Mouse (Mus musculus): Measurements from ENCODE around the gene Slc39a13. TPM values are rescaled to one million over a fixed set of nuclear protein-coding genes. Genes with fewer than 3 reads are reported as not detected.
"Not testable (repeated sequence)": the region's sequence is repeated elsewhere in the genome, so short reads cannot be mapped to it uniquely, and the experiment has no call there.

The Slc39a13 gene
- total and polyA plus RNA-seq, 2 experiments from 2014 or later = 22.7 to 40.3 TPM

GRCm38 (mm10) chr2:91115578-91115970, 45.4 kb upstream of the Slc39a13 start:
- WGBS = 41% methylated on average over 12 of the region's 12 CpGs
- no peak overlapping the region for H3K9ac ChIP-seq (replicated peaks; ENCODE audit: low read length, poor library complexity, severe bottlenecking)
- no peaks in the 10 kb centered on the region for H3K9me3 ChIP-seq (ENCODE audit: low read length)
- H3K27me3 ChIP-seq (ENCODE audit: insufficient read depth, low read length) = no peaks in the 10 kb centered on the region
- H3K4me1 ChIP-seq (ENCODE audit: insufficient read depth, low read length) = 0 out of 2 replicates have a peak, but pooled peaks cover 3% of the 10 kb centered on the region
- DNase-seq (ENCODE audit: low spot score) = no peak
- peak overlapping the region; percentile 23; the same call in 1 of the 2 replicates for H3K4me3 ChIP-seq (ENCODE audit: low read depth, low read length)
- ATAC-seq (ENCODE audit: low FRiP score) = no peak
- TF ChIP-seq CTCF (IDR thresholded peaks at IDR 0.05) = no peak
- no peak overlapping the region for H3K27ac ChIP-seq (ENCODE audit: low read depth, low read length)
- no peaks in the 10 kb centered on the region for H3K36me3 ChIP-seq (ENCODE audit: insufficient read depth, low read length)
- H3K4me2 ChIP-seq (ENCODE audit: low read depth, low read length, poor library complexity, severe bottlenecking) = peak overlapping the region; percentile 47

DNA sequence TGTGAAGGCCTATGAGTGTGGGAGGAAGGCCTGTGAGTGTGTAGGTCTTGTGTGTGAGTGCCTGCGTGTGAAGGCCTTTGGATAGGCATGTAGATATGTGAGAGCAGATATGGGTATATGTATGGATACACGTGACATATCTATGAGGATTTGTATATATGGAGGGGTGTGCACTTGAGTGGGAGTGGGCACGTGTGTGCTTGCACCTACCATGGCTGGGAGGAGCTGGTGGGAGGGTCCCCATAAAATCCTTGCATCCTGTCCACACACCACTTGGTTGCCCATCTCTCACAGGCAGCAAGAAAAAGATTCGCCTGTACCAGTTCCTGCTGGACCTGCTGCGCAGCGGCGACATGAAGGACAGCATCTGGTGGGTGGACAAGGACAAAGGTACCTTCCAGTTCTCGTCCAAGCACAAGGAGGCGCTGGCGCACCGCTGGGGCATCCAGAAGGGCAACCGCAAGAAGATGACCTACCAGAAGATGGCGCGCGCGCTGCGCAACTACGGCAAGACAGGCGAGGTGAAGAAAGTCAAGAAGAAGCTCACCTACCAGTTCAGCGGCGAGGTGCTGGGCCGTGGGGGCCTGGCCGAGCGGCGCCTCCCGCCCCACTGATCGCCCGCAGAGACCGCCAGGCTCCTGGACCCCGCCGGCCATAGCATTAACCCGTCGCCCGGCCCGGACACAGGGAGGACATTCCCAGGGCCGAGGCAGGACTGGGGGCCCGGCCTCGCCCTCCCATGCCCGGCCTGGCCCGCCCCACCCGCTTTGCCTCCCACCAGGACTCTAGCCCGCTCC, 44.8 kb upstream of the Slc39a13 start:
- peak; percentile 54 for ATAC-seq (ENCODE audit: low FRiP score)
- no peak overlapping the region for H3K9ac ChIP-seq (replicated peaks; ENCODE audit: low read length, poor library complexity, severe bottlenecking)
- no peak overlapping the region for H3K27ac ChIP-seq (ENCODE audit: low read depth, low read length)
- H3K4me2 ChIP-seq (ENCODE audit: low read depth, low read length, poor library complexity, severe bottlenecking) = peak overlapping the region; percentile 47
- no peaks in the 10 kb centered on the region for H3K9me3 ChIP-seq (ENCODE audit: low read length)
- DNase-seq (ENCODE audit: low spot score) = peak; percentile 78
- H3K4me1 ChIP-seq (ENCODE audit: insufficient read depth, low read length) = 0 out of 2 replicates have a peak, but pooled peaks cover 3% of the 10 kb centered on the region
- H3K27me3 ChIP-seq (ENCODE audit: insufficient read depth, low read length) = no peaks in the 10 kb centered on the region
- 8% methylated on average over 35 of the region's 42 CpGs for WGBS
- H3K36me3 ChIP-seq (ENCODE audit: insufficient read depth, low read length) = no peaks in the 10 kb centered on the region
- TF ChIP-seq CTCF (IDR thresholded peaks at IDR 0.05) = peak; percentile 84
- peak overlapping the region; percentile 23; the same call in 1 of the 2 replicates for H3K4me3 ChIP-seq (ENCODE audit: low read depth, low read length)

GRCm38 (mm10) chr2:91113852-91114251, 43.6 kb upstream of the Slc39a13 start:
- ATAC-seq (ENCODE audit: low FRiP score) (no peak), DNase-seq (ENCODE audit: low spot score) (no peak)
- Histone ChIP-seq H3K4me1 (ENCODE audit: insufficient read depth, low read length) (0 out of 2 replicates have a peak, but pooled peaks cover 3% of the 10 kb centered on the region), H3K27me3 (ENCODE audit: insufficient read depth, low read length) (no peaks in the 10 kb centered on the region), H3K4me3 (ENCODE audit: low read depth, low read length) (no peak overlapping the region), H3K27ac (ENCODE audit: low read depth, low read length) (no peak overlapping the region), H3K36me3 (ENCODE audit: insufficient read depth, low read length) (no peaks in the 10 kb centered on the region), H3K9me3 (ENCODE audit: low read length) (no peaks in the 10 kb centered on the region), H3K4me2 (ENCODE audit: low read depth, low read length, poor library complexity, severe bottlenecking) (no peak overlapping the region), H3K9ac (replicated peaks; ENCODE audit: low read length, poor library complexity, severe bottlenecking) (no peak overlapping the region)
- no peak for TF ChIP-seq CTCF (IDR thresholded peaks at IDR 0.05)
- WGBS = 76% methylated on average over 6 of the region's 6 CpGs

- WGBS = 80% methylated on average over 10 of the region's 10 CpGs
- no peak overlapping the region for H3K27ac ChIP-seq (ENCODE audit: low read depth, low read length)
- H3K4me2 ChIP-seq (ENCODE audit: low read depth, low read length, poor library complexity, severe bottlenecking) = no peak overlapping the region
- H3K9ac ChIP-seq (replicated peaks; ENCODE audit: low read length, poor library complexity, severe bottlenecking) = no peak overlapping the region
- H3K36me3 ChIP-seq (ENCODE audit: insufficient read depth, low read length) = no peaks in the 10 kb centered on the region
- no peak for TF ChIP-seq CTCF (IDR thresholded peaks at IDR 0.05)
- no peak overlapping the region for H3K4me3 ChIP-seq (ENCODE audit: low read depth, low read length)
- ATAC-seq (ENCODE audit: low FRiP score) (no peak), DNase-seq (ENCODE audit: low spot score) (no peak)
- H3K4me1 ChIP-seq (ENCODE audit: insufficient read depth, low read length) = 0 out of 2 replicates have a peak, but pooled peaks cover 3% of the 10 kb centered on the region
- H3K9me3 ChIP-seq (ENCODE audit: low read length) = no peaks in the 10 kb centered on the region
- no peaks in the 10 kb centered on the region for H3K27me3 ChIP-seq (ENCODE audit: insufficient read depth, low read length)
Observed at GRCm38 (mm10) chr2:91113334-91113733, 43.1 kb upstream of the Slc39a13 start.

DNA sequence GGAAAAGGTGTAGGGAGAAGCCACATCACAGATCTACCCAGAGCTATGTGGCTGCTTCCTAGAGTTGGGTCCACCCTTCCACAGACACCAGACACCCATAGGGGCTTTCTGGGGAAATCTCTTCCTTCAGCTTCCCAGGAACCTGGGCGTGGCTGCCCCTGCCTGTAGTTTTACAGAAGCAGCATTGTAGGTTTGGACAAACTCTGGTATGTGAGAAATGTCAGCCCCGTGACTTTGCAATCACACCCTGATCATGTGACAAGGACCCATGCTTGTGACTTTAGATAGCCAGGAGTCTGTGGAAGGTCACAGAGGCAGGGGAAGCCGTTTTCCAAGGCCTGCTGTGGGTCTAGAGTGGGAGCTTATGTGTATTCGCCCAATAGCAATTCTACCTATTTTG, 42.3 kb upstream of the Slc39a13 start:
- Histone ChIP-seq H3K9me3 (ENCODE audit: low read length) (no peaks in the 10 kb centered on the region), H3K4me3 (ENCODE audit: low read depth, low read length) (no peak overlapping the region), H3K27ac (ENCODE audit: low read depth, low read length) (no peak overlapping the region), H3K4me1 (ENCODE audit: insufficient read depth, low read length) (0 out of 2 replicates have a peak, but pooled peaks cover 3% of the 10 kb centered on the region), H3K9ac (replicated peaks; ENCODE audit: low read length, poor library complexity, severe bottlenecking) (no peak overlapping the region), H3K27me3 (ENCODE audit: insufficient read depth, low read length) (no peaks in the 10 kb centered on the region), H3K36me3 (ENCODE audit: insufficient read depth, low read length) (no peaks in the 10 kb centered on the region), H3K4me2 (ENCODE audit: low read depth, low read length, poor library complexity, severe bottlenecking) (no peak overlapping the region)
- TF ChIP-seq CTCF (IDR thresholded peaks at IDR 0.05) = no peak
- DNase-seq (ENCODE audit: low spot score) (no peak), ATAC-seq (ENCODE audit: low FRiP score) (no peak)
- WGBS = 71% methylated on average over 4 of the region's 4 CpGs

DNA sequence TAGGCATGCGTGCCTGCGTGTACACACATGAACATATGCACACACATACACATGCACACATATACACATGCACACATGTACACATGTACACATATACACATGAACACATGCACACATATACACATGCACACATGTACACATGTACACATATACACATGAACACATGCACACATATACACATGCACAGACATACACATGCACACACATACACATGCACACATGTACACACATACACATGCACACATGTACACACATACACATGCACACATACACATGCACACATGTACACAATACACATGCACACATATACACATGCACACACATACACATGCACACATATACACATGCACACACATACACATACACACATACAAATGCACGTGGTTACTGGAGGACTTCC, 41.6 kb upstream of the Slc39a13 start:
- H3K4me1 ChIP-seq (ENCODE audit: insufficient read depth, low read length); H3K27ac ChIP-seq (ENCODE audit: low read depth, low read length); H3K4me3 ChIP-seq (ENCODE audit: low read depth, low read length); H3K9me3 ChIP-seq (ENCODE audit: low read length); H3K36me3 ChIP-seq (ENCODE audit: insufficient read depth, low read length); H3K27me3 ChIP-seq (ENCODE audit: insufficient read depth, low read length); ATAC-seq (ENCODE audit: low FRiP score); H3K9ac ChIP-seq (replicated peaks; ENCODE audit: low read length, poor library complexity, severe bottlenecking); H3K4me2 ChIP-seq (ENCODE audit: low read depth, low read length, poor library complexity, severe bottlenecking); DNase-seq (ENCODE audit: low spot score): not testable (repeated sequence)
- 95% methylated on average over 3 of the region's 3 CpGs for WGBS
